Mouse (Mus musculus): ENCODE results near the gene Slc27a1. TPM values are rescaled to one million over a fixed set of nuclear protein-coding genes. Genes with fewer than 3 reads are reported as not detected.

Gene Slc27a1
- polyA plus RNA-seq (2017; shearing (Covaris generic)) = 11.9 TPM

GRCm38 (mm10) chr8:71568387-71568937 is at the start of gene Slc27a1:
Gene Slc27a1 (plus strand): TSS chr8:71568882.

GRCm38 (mm10) chr8:71525226-71526050 is 43.2 kb upstream of the Slc27a1 start, which contains the start of gene Ccdc194:
Gene Ccdc194 (minus strand): TSS chr8:71525711.

GRCm38 (mm10) chr8:71537028-71537867 is 31.4 kb upstream of the Slc27a1 start, which contains the start of gene Bst2:
Gene Bst2 (minus strand): TSS chr8:71537456.

GRCm38 (mm10) chr8:71542632-71543343 is 25.9 kb upstream of the Slc27a1 start, which contains the start of gene Mvb12a:
Gene Mvb12a (plus strand): TSS chr8:71542922.

GRCm38 (mm10) chr8:71558071-71558957 is 10.4 kb upstream of the Slc27a1 start, which contains the start of gene Tmem221:
Gene Tmem221 (minus strand): TSS chr8:71558871.

GRCm38 (mm10) chr8:71566501-71566900 is 2.2 kb upstream of the Slc27a1 start, which contains the start of gene Nxnl1:
Gene Nxnl1 (minus strand): TSS chr8:71566601.

GRCm38 (mm10) chr8:71591471-71592373 is 23.0 kb downstream of the Slc27a1 start, which contains the start of gene Pgls:
Gene Pgls (plus strand): TSS chr8:71592176.

GRCm38 (mm10) chr8:71597451-71597850 is 28.8 kb downstream of the Slc27a1 start, which contains the start of gene Fam129c:
Gene Fam129c (plus strand): TSS chr8:71597648.

GRCm38 (mm10) chr8:71610822-71611651 is 42.4 kb downstream of the Slc27a1 start, which contains the start of gene Colgalt1:
Gene Colgalt1 (plus strand): TSS chr8:71610998.

Other genes with a start within 250 kb of the Slc27a1 start
- gene Use1, start 202.0 kb upstream of the Slc27a1 start, polyA plus RNA-seq (2017; shearing (Covaris generic)) = 167 TPM
- gene Ocel1, start 197.6 kb upstream of the Slc27a1 start, polyA plus RNA-seq (2017; shearing (Covaris generic)) = 5.9 TPM
- 0.31 TPM for gene Nr2f6, start 186.9 kb upstream of the Slc27a1 start, polyA plus RNA-seq (2017; shearing (Covaris generic))
- 0.06 TPM for gene Ushbp1, start 173.1 kb upstream of the Slc27a1 start, polyA plus RNA-seq (2017; shearing (Covaris generic))
- 124 TPM for gene Babam1, start 172.0 kb upstream of the Slc27a1 start, polyA plus RNA-seq (2017; shearing (Covaris generic))
- 2.1 TPM for gene Ankle1, start 162.9 kb upstream of the Slc27a1 start, polyA plus RNA-seq (2017; shearing (Covaris generic))
- 96.5 TPM for gene Abhd8, start 105.2 kb upstream of the Slc27a1 start, polyA plus RNA-seq (2017; shearing (Covaris generic))
- gene Mrpl34, start 103.9 kb upstream of the Slc27a1 start, polyA plus RNA-seq (2017; shearing (Covaris generic)) = 99.9 TPM
- gene Dda1, start 99.7 kb upstream of the Slc27a1 start, polyA plus RNA-seq (2017; shearing (Covaris generic)) = 70.3 TPM
- 0.12 TPM for gene Ano8, start 82.9 kb upstream of the Slc27a1 start, polyA plus RNA-seq (2017; shearing (Covaris generic))
- 6.3 TPM for gene Gtpbp3, start 80.8 kb upstream of the Slc27a1 start, polyA plus RNA-seq (2017; shearing (Covaris generic))
- 0.23 TPM for gene Plvap, start 57.1 kb upstream of the Slc27a1 start, polyA plus RNA-seq (2017; shearing (Covaris generic))
- not detected for gene Ccdc194, start 43.2 kb upstream of the Slc27a1 start, polyA plus RNA-seq (2017; shearing (Covaris generic))
- gene Bst2, start 31.4 kb upstream of the Slc27a1 start, polyA plus RNA-seq (2017; shearing (Covaris generic)) = 203 TPM
- 102 TPM for gene Mvb12a, start 26.0 kb upstream of the Slc27a1 start, polyA plus RNA-seq (2017; shearing (Covaris generic))
- 0.39 TPM for gene Tmem221, start 10.0 kb upstream of the Slc27a1 start, polyA plus RNA-seq (2017; shearing (Covaris generic))
- 0.16 TPM for gene Nxnl1, start 2.3 kb upstream of the Slc27a1 start, polyA plus RNA-seq (2017; shearing (Covaris generic))
- gene Pgls, start 23.3 kb downstream of the Slc27a1 start, polyA plus RNA-seq (2017; shearing (Covaris generic)) = 26.4 TPM
- gene Fam129c, start 28.8 kb downstream of the Slc27a1 start, polyA plus RNA-seq (2017; shearing (Covaris generic)) = 7.1 TPM
- 3.7 TPM for gene Colgalt1, start 42.1 kb downstream of the Slc27a1 start, polyA plus RNA-seq (2017; shearing (Covaris generic))
- gene Unc13a, start 102.9 kb downstream of the Slc27a1 start, polyA plus RNA-seq (2017; shearing (Covaris generic)) = 0.46 TPM
- 171 TPM for gene Jak3, start 107.4 kb downstream of the Slc27a1 start, polyA plus RNA-seq (2017; shearing (Covaris generic))
- gene Insl3, start 120.3 kb downstream of the Slc27a1 start, polyA plus RNA-seq (2017; shearing (Covaris generic)) = 24.7 TPM
- gene B3gnt3, start 132.9 kb downstream of the Slc27a1 start, polyA plus RNA-seq (2017; shearing (Covaris generic)) = 5.7 TPM
- gene Fcho1, start 156.8 kb downstream of the Slc27a1 start, polyA plus RNA-seq (2017; shearing (Covaris generic)) = 291 TPM

Measured in activated CD4-positive, CD25-positive, alpha-beta regulatory T cell, adult 9 weeks (primary cell).